Mouse (Mus musculus): ENCODE results near the gene Eomes. TPM values are rescaled to one million over a fixed set of nuclear protein-coding genes. Genes with fewer than 3 reads are reported as not detected.

Eomes gene
- under 1 TPM in 1 of 2 experiments, not detected in 1; 0.09 TPM for total RNA-seq (2021)
- long read RNA-seq, experiment 1: 0 reads
- long read RNA-seq, experiment 2: 0 reads

GRCm38 (mm10) chr9:118477961-118478360 lies at the start of gene Eomes:
Gene Eomes (plus strand): TSS chr9:118478212.
- DNase-seq (ENCODE audit: low spot score in 2 of 2): no peak

DNA sequence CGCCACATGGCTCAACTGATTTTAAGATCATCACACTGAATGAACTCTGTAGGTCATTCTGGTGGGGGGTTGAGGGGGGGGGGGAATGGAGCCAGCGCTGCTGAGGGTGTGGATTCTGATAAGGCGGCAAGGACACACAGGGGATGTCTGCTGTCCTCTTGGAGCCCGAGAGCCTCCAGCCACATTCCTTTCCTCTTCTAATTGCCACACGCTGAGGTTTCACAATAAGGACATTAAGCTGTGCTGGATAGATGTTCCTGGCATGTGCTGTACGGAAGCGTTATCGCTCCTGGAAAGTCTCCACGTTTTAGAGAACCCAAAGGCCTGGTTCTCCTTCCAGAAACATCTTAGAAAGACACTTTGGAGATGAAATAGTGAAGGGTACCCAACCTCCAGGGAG lies 33.2 kb upstream of the Eomes start:
- DNase-seq (ENCODE audit: low spot score in 2 of 2): no peak

DNA sequence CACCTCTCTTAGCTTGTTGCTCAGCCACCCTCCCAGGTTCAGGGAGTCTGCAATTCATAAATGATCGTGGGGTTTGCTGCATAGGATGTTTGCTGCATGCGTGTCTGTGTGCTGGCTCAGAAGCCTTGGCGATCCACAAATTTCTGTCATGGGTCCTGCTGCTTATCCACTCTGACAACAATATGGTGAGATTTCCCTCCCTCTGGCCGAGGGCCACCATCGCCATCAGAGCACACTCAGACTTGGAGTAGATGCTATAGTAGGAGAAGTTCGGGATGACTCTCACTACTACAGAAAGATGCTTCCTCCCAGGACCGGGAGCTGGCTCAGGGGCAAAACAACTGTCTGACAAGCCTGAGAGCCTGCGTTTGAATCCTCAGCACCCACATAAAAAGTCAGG lies 28.7 kb upstream of the Eomes start:
- DNase-seq (ENCODE audit: low spot score in 2 of 2): no peak

- DNase-seq (ENCODE audit: low spot score in 2 of 2): no peak
Measured at GRCm38 (mm10) chr9:118453427-118453826, 24.6 kb upstream of the Eomes start.

DNA sequence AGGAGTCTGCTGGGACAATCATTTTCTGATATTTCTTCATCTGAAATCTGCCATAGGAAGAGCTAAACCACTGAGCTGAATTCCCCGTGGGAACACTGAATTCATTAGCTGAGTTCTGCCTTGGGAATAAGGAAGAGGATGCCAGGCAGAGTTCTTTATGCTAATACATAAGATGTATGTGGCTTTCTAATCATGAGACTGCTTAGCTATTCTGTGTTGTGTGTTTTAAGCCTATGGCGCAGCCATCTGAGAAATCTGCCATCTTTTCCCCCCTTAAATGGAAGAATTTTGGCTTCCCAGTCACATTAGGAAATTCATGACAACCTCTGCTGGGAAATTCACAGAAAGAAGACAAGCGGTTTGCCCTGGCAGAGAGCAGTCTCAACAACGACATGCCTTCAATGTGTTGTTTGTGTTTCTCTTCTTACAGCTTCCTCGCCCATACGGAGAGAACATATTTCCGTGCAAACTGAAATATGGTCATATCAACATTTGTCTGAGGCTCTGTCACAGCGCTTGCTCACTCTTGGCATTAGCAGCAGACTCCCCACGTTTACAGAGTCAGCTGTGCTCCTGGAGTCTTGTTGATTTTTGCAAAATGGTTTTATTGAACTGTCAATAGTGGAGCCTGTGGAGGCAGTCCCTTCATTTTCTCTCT lies 22.7 kb upstream of the Eomes start:
- no peak for DNase-seq (ENCODE audit: low spot score in 2 of 2)

GRCm38 (mm10) chr9:118456405-118456804 lies 21.6 kb upstream of the Eomes start:
- DNase-seq (ENCODE audit: low spot score in 2 of 2): no peak

GRCm38 (mm10) chr9:118458039-118458438 lies 20.0 kb upstream of the Eomes start:
- no peak for DNase-seq (ENCODE audit: low spot score in 2 of 2)

GRCm38 (mm10) chr9:118464031-118464430 lies 14.0 kb upstream of the Eomes start:
- no peak for DNase-seq (ENCODE audit: low spot score in 2 of 2)

DNA sequence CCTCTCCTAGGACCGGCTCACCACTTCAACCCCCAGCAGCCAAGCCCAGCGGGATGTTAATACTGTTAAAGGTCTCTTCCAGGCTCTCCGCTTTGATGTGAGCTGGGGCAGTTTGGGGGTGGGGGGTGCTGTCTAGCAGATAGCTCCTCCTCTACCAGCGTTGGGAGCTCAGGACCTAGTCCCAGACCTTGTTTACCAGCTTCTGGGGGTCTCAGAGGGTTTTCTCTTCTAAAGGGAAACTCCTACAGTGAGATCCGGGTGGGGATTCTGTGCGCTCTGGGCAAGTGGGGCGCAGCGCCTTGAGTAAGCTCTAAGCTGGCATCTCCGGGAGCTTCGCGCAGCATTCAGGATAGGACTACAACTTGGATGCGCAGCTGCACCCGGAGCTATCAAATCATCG lies 9.7 kb upstream of the Eomes start:
- no peak for DNase-seq (ENCODE audit: low spot score in 2 of 2)

GRCm38 (mm10) chr9:118469272-118469671 lies 8.7 kb upstream of the Eomes start:
- no peak for DNase-seq (ENCODE audit: low spot score in 2 of 2)

DNA sequence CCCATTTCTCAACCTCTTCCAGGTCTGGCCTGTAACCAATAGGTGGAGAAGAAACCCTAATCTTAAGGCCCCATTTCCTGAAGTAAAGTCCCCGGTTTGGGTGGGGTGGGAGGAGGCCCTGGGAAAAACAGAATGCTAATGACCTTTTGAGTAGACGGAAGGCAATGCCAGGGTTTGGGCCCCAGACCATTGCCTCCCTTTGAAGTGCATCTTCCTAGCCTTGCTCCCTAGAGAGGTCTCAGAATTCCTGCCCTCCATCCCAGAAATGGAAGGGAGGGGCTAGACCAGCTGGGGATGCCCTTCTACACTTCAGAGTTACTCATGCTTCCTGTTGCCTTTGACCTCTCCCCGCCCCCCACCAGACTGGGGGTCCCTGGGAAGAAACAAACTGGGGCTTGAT lies 6.7 kb upstream of the Eomes start:
- no peak for DNase-seq (ENCODE audit: low spot score in 2 of 2)

GRCm38 (mm10) chr9:118476211-118476765 lies 1.7 kb upstream of the Eomes start:
- no peak for DNase-seq (ENCODE audit: low spot score in 2 of 2)

- DNase-seq (ENCODE audit: low spot score in 2 of 2): no peak
Measured at GRCm38 (mm10) chr9:118476766-118477271, 1.2 kb upstream of the Eomes start.

DNA sequence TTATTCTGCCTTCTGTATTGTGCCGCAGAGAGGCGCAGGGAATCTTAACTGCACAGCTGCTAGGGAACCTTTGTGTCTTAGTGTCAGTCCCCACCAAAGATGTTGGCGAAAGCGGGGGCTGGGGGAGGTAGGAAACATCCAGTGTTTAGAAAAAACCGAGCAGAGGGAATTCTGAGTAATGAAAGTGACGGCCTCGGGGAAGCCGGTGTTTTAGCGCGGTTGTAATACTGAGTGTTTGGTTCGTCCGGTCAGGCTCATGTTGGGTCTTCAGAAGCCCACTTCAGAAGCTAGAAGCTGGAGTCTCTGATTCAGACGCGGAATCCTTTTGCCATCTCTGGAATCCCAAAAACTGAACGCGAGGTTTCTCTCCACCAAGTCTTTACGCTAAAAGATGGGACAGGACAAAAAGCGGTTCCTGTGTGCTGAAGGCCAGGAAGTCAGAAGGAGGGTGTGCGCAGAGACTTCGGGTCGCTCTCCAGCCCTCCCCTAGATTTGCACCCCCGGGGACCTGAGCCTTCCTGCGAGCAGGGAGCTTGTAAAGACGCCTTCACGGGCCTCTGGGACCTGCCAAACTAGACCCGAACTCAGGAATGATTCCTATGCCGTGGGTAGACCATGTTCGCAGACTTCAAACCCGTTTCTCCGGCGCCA lies 606 bp upstream of the Eomes start:
- no peak for DNase-seq (ENCODE audit: low spot score in 2 of 2)

GRCm38 (mm10) chr9:118478458-118478838 lies 436 bp downstream of the Eomes start:
- no peak for DNase-seq (ENCODE audit: low spot score in 2 of 2)

DNA sequence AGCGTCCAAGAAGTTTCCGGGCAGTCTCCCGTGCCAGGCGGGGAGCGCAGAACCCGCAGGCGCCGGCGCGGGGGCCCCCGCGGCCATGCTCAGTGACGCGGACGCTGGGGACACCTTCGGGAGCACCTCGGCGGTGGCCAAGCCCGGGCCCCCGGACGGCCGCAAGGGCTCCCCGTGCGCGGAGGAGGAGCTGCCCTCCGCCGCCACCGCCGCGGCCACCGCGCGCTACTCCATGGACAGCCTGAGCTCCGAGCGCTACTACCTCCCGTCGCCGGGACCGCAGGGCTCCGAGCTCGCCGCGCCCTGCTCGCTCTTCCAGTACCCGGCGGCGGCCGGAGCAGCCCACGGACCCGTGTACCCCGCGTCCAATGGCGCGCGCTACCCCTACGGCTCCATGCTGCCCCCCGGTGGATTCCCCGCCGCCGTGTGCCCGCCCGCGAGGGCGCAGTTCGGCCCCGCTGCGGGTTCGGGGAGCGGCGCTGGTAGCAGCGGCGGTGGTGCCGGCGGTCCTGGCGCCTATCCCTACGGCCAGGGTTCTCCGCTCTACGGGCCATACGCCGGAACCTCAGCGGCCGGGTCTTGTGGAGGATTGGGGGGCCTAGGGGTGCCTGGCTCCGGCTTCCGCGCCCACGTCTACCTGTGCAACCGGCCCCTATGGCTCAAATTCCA lies 961 bp downstream of the Eomes start:
- no peak for DNase-seq (ENCODE audit: low spot score in 2 of 2)

DNA sequence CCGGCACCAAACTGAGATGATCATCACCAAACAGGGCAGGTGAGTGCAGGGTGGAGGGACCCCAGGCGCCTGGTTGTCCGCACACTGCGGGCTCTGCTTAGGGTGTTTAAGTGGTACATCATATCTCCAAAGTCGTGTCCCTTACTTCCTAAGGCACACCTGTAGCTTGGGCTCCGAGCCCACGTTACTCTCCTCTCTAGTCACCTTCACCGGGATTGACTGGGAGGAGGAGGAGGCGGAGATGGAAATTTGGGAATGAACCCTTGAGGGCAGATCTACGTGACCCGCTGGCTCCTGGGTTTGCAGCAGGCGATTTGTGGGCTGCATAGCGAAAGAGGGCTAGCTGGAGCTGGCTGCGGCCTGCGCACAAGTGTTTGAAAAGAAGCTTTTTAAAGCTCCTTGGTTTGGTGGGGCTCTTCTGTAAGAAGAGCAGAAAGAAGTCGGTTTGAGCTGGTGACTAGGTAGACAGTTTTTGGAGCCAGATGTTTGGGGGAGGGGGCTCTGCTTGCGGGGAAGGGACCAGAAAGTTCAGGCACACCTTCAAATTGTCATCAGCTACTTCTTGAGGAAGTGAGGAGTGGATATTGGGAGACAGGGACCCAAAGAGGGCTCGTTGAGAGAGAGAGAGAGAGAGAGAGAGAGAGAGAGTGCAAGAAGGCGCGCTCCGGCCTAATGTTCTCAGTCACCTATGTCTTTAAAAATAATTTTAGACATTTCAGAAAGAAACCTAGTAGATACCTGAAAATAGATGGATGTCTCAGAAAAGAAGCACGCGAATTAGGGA lies 1.7 kb downstream of the Eomes start:
- no peak for DNase-seq (ENCODE audit: low spot score in 2 of 2)

GRCm38 (mm10) chr9:118480292-118480690 lies 2.3 kb downstream of the Eomes start:
- DNase-seq (ENCODE audit: low spot score in 2 of 2): no peak

DNA sequence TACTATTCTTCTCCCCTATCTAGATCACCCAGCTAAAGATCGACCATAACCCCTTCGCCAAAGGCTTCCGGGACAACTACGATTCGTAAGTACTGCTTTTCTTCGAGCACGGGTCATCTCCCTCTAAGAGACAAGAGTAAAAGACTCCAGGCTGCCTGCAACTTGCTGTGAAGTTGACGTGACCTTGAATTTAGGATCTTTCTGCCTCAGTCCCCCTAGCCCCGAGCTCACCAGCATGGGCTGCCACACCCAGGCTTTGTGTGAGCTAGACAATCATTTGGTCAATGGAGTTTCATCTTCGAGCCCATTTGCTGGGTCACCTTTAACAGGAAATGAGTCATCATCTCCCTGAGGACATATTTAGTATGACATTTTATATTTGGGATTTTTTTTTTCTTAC lies 4.2 kb downstream of the Eomes start:
- no peak for DNase-seq (ENCODE audit: low spot score in 2 of 2)

DNA sequence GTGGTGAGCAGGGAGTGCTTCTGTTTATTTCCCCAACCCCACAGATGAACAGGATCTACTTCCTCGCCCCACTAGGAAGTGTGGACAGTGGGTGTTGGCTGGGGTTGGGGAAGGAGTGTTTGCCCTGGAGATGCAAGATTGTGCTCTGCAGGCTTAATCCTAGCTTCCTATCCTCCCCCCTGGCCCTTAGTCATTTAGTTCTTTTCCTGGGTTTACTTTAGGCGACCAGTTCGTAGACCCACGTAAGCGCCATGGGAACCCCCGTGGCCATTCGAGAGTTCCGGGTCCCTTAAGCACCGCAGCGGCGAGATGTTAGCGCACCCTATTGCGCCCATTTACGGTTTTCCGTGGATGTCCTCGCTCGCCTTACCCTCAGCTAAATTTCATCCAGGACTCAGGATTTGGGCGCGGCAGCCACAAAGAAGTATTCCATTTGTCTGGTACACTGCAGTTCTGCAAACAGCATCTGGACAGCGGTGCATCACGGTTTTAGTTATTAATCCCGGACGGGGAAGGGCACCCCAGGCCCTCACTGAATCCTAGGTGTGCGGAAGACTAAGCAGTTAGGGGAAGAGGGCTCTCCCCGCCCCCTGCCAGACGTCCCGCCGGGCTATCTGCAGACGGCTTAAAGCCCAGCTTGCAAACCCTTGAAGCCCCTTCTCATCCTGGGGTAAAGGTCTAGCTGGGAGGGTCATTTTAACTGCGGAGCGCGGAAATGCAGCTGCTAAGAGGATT lies 8.5 kb downstream of the Eomes start:
- DNase-seq (ENCODE audit: low spot score in 2 of 2): no peak

- DNase-seq (ENCODE audit: low spot score in 2 of 2): no peak
Measured at GRCm38 (mm10) chr9:118487096-118487395, 9.0 kb downstream of the Eomes start.

All from left cerebral cortex, adult 18-20 months (tissue).